In the genomic region with DNA sequence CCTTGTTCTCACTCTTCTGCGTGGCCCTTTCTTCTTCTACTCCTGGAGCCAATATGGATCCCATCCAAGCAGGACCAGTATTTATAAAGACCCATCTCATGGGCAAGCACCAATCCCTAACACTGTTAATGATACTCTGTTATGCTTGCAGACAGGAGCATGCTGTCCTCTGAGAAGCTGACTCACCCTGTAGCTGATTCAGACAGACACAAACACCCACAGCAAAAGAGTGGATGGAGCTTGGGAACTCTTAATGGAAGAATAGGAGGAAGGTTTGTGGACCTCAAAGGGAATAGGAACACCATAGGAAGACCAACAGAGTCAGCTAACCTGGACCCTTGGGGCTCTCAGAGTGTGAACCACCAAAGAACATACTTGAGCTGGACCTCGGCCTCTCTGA, we compare ENCODE assay signal across 22 mouse cellular contexts.
"Had no signal": no experiment of that assay in that cellular context is flagged by ENCODE, and none has a peak within 500 bp of the region (broad histone marks: within the 10 kb centered on the region; RNA-seq: fewer than 3 reads in every experiment).

No protein-coding gene starts in this region.

- DNase-seq: heart, postnatal 10 days; heart, postnatal 14 days; heart, postnatal 36 days; heart, postnatal 4 days; kidney, adult 11 months; kidney, adult 18-20 months; kidney, adult 2 months; kidney, adult 8-10 months; kidney, adult 9 months; kidney, postnatal 10 days; kidney, postnatal 14 days; kidney, postnatal 25 days; kidney, postnatal 36 days; kidney, postnatal 4 days; layer of hippocampus, adult 9-11 months; layer of hippocampus, postnatal 36 days had no signal

- ATAC-seq: hindbrain, embryonic 16.5 days; hindbrain, postnatal 0 days; inflammation-experienced regulatory T-cells, adult 6 months; intestine, embryonic 15.5 days; intestine, embryonic 16.5 days; intestine, postnatal 0 days had no signal
